Comparison of ENCODE assay signal across 12 mouse cellular contexts in genomic region chr19:12457401-12458066, GRCm38 (mm10). TPM values are rescaled to one million over a fixed set of nuclear protein-coding genes. Genes with fewer than 3 reads are reported as not detected.
A peak's percentile ranks its signal among the peaks of the same experiment; 100 is the strongest.
DNase-seq lines count a peak whose midpoint lies in the region; ATAC-seq and TF ChIP-seq lines count a peak whose summit lies in the region.
"Had no signal": no experiment of that assay in that cellular context is flagged by ENCODE, and none has a peak within 500 bp of the region (broad histone marks: within the 10 kb centered on the region; RNA-seq: fewer than 3 reads in every experiment).

No protein-coding gene starts in this region.

- no peaks in the 10 kb centered on the region for H3K36me3 ChIP-seq in embryonic facial prominence, embryonic 13.5 days
- H3K36me3 ChIP-seq in liver, embryonic 16.5 days (ENCODE audit: control insufficient read depth, insufficient read depth): no peaks in the 10 kb centered on the region
- H3K36me3 ChIP-seq in splenic B cell, adult 2 months (ENCODE audit: control insufficient read depth, insufficient read depth, low read length, poor library complexity, severe bottlenecking): no peaks in the 10 kb centered on the region
- H3K36me3 ChIP-seq in heart, adult 2 months (ENCODE audit: control insufficient read depth, insufficient read depth, low read length): no peaks in the 10 kb centered on the region
- H3K36me3 ChIP-seq: hindbrain, embryonic 15.5 days had no signal

- 45% methylated on average over 12 of the region's 12 CpGs for WGBS in embryonic facial prominence, embryonic 13.5 days
- WGBS in liver, embryonic 16.5 days (ENCODE audit: insufficient replicate concordance): 43% methylated on average over 12 of the region's 12 CpGs
- WGBS in heart, adult 2 months: 65% methylated on average over 12 of the region's 12 CpGs

- H3K9ac ChIP-seq in embryonic facial prominence, embryonic 13.5 days: no peak overlapping the region
- H3K9ac ChIP-seq in liver, embryonic 16.5 days (ENCODE audit: low read depth, low read length): no peak overlapping the region
- no peak overlapping the region for H3K9ac ChIP-seq in heart, adult 2 months (ENCODE audit: low read depth, low read length)
- H3K9ac ChIP-seq: hindbrain, embryonic 15.5 days had no signal

- no peaks in the 10 kb centered on the region for H3K79me2 ChIP-seq in heart, adult 2 months (replicated peaks; ENCODE audit: control insufficient read depth, insufficient read depth, low read length)

- H3K4me1 ChIP-seq in embryonic facial prominence, embryonic 13.5 days: peaks cover 5% of the 10 kb centered on the region
- H3K4me1 ChIP-seq in liver, embryonic 16.5 days (ENCODE audit: control insufficient read depth, low read depth, low read length): no peaks in the 10 kb centered on the region
- H3K4me1 ChIP-seq in heart, adult 2 months (ENCODE audit: control insufficient read depth, insufficient read depth, low read length): no peaks in the 10 kb centered on the region
- H3K4me1 ChIP-seq: hindbrain, embryonic 15.5 days had no signal

- DNase-seq in left cerebral cortex, postnatal 14 days (ENCODE audit: low spot score in 2 of 2): peak; percentile 3 to 35
- DNase-seq in left cerebral cortex, postnatal 36 days (ENCODE audit: low spot score in 2 of 2): no peak
- DNase-seq in splenic B cell, adult 2 months (ENCODE audit: low read depth, low spot score): peak; percentile 94
- no peak for DNase-seq in right cerebral cortex, adult 2 months (ENCODE audit: low spot score in 2 of 2)
- no peak for DNase-seq in heart, adult 2 months
- DNase-seq: adrenal gland, postnatal 36 days; gastrocnemius, postnatal 25 days had no signal

- 0 out of 2 replicates have a peak overlapping the region, but pooled peaks have one; percentile 17 for H3K27ac ChIP-seq in embryonic facial prominence, embryonic 13.5 days
- H3K27ac ChIP-seq in liver, embryonic 16.5 days (ENCODE audit: low read length): 0 out of 2 replicates have a peak overlapping the region, but pooled peaks have one; percentile 59
- H3K27ac ChIP-seq in heart, adult 2 months: no peak overlapping the region
- H3K27ac ChIP-seq: hindbrain, embryonic 15.5 days had no signal

- H3K4me3 ChIP-seq in embryonic facial prominence, embryonic 13.5 days: no peak overlapping the region
- H3K4me3 ChIP-seq in liver, embryonic 16.5 days (ENCODE audit: low read depth, low read length): no peak overlapping the region
- H3K4me3 ChIP-seq in heart, adult 2 months: no peak overlapping the region
- H3K4me3 ChIP-seq: hindbrain, embryonic 15.5 days had no signal

- intact Hi-C loops in left cerebral cortex, postnatal 14 days (cut with DNase I): no loop called here
- intact Hi-C loops in left cerebral cortex, postnatal 36 days (cut with DNase I): no loop called here
- intact Hi-C loops in heart, adult 2 months (cut with DNase I): no loop called here

- H3K4me2 ChIP-seq in embryonic facial prominence, embryonic 13.5 days: peak overlapping the region; percentile 44
- no peak overlapping the region for H3K4me2 ChIP-seq in liver, embryonic 16.5 days (ENCODE audit: low read depth, low read length)
- H3K4me2 ChIP-seq: hindbrain, embryonic 15.5 days; midbrain, embryonic 11.5 days had no signal

- H3K27me3 ChIP-seq in embryonic facial prominence, embryonic 13.5 days: no peaks in the 10 kb centered on the region
- no peaks in the 10 kb centered on the region for H3K27me3 ChIP-seq in liver, embryonic 16.5 days (ENCODE audit: control insufficient read depth, insufficient read depth, low read depth, low read length)
- H3K27me3 ChIP-seq in splenic B cell, adult 2 months (ENCODE audit: control insufficient read depth, insufficient read depth, low read length, poor library complexity, severe bottlenecking): no peaks in the 10 kb centered on the region
- no peaks in the 10 kb centered on the region for H3K27me3 ChIP-seq in heart, adult 2 months (ENCODE audit: control insufficient read depth, insufficient read depth, low read length)
- H3K27me3 ChIP-seq: hindbrain, embryonic 15.5 days had no signal

- 0 out of 2 replicates have a peak, but pooled peaks have one; percentile 37 for ATAC-seq in embryonic facial prominence, embryonic 13.5 days (ENCODE audit: insufficient number of reproducible peaks, insufficient read depth, low FRiP score, low TSS enrichment, low read depth)
- 0 out of 2 replicates have a peak, but pooled peaks have one; percentile 9 for ATAC-seq in liver, embryonic 16.5 days (ENCODE audit: low read depth)

- no peak for TF ChIP-seq POLR2A in heart, adult 2 months (IDR thresholded peaks at IDR 0.05; ENCODE audit: insufficient read depth, low read depth, low read length)

- TF ChIP-seq EP300 in heart, adult 2 months (IDR thresholded peaks at IDR 0.05; ENCODE audit: insufficient read depth, low read depth, low read length): no peak

- no peak for TF ChIP-seq CTCF in heart, adult 2 months (IDR thresholded peaks at IDR 0.05)

- H3K9me3 ChIP-seq in embryonic facial prominence, embryonic 13.5 days: no peaks in the 10 kb centered on the region
- no peaks in the 10 kb centered on the region for H3K9me3 ChIP-seq in liver, embryonic 16.5 days (replicated peaks; ENCODE audit: control insufficient read depth, low read length)
- H3K9me3 ChIP-seq: hindbrain, embryonic 15.5 days had no signal

RNA-seq across cellular contexts. Expression of gene Mpeg1, which starts 3.0 kb away (rescaled TPM):
- 1 to 10 TPM; 5.0 to 6.2 TPM for total RNA-seq in left cerebral cortex, postnatal 14 days (2021)
- 1 to 10 TPM; 7.9 to 8.5 TPM for total RNA-seq in left cerebral cortex, postnatal 36 days (2021)
- 0.36 and 0.41 TPM in 2 replicates for polyA plus RNA-seq in embryonic facial prominence, embryonic 13.5 days (2015; fragmentation: Nextera tagmentation; extraction: Ambion mirVana)
- polyA plus RNA-seq in liver, embryonic 16.5 days (2015; fragmentation: Nextera tagmentation; extraction: Ambion mirVana): 2.3 and 2.5 TPM in 2 replicates
- 1 to 10 TPM; 7.4 to 8.0 TPM for total RNA-seq in heart, adult 2 months (2021)
- polyA plus RNA-seq in heart, adult 2 months (2012; rRNA removed): 3.5 and 4.3 TPM in 2 replicates

RNA-seq across cellular contexts. Expression of gene Pfpl, which starts 29.8 kb away (rescaled TPM):
- not detected for total RNA-seq in left cerebral cortex, postnatal 14 days (2021)
- not detected for total RNA-seq in left cerebral cortex, postnatal 36 days (2021)
- not detected in 2 replicates for polyA plus RNA-seq in embryonic facial prominence, embryonic 13.5 days (2015; fragmentation: Nextera tagmentation; extraction: Ambion mirVana)
- not detected in 2 replicates for polyA plus RNA-seq in liver, embryonic 16.5 days (2015; fragmentation: Nextera tagmentation; extraction: Ambion mirVana)
- not detected for total RNA-seq in heart, adult 2 months (2021)
- not detected in 2 replicates for polyA plus RNA-seq in heart, adult 2 months (2012; rRNA removed)
- total RNA-seq: adrenal gland, postnatal 36 days; gastrocnemius, postnatal 25 days had no signal
- polyA plus RNA-seq: cortical plate, adult 2 months; hindbrain, embryonic 15.5 days; midbrain, embryonic 11.5 days had no signal

RNA-seq across cellular contexts. Expression of gene Olfr1441, which starts 40.3 kb away (rescaled TPM):
- not detected for total RNA-seq in left cerebral cortex, postnatal 14 days (2021)
- total RNA-seq in left cerebral cortex, postnatal 36 days (2021): not detected
- polyA plus RNA-seq in embryonic facial prominence, embryonic 13.5 days (2015; fragmentation: Nextera tagmentation; extraction: Ambion mirVana): not detected in 2 replicates
- not detected in 2 replicates for polyA plus RNA-seq in liver, embryonic 16.5 days (2015; fragmentation: Nextera tagmentation; extraction: Ambion mirVana)
- not detected for total RNA-seq in heart, adult 2 months (2021)
- not detected in 2 replicates for polyA plus RNA-seq in heart, adult 2 months (2012; rRNA removed)
- total RNA-seq: adrenal gland, postnatal 36 days; gastrocnemius, postnatal 25 days had no signal
- polyA plus RNA-seq: cortical plate, adult 2 months; hindbrain, embryonic 15.5 days; midbrain, embryonic 11.5 days had no signal

RNA-seq across cellular contexts. Expression of gene Dtx4, which starts 43.7 kb away (rescaled TPM):
- 10 to 100 TPM; 46.5 to 52.1 TPM for total RNA-seq in left cerebral cortex, postnatal 14 days (2021)
- 10 to 100 TPM; 32.9 to 35.5 TPM for total RNA-seq in left cerebral cortex, postnatal 36 days (2021)
- 6.0 and 6.7 TPM in 2 replicates for polyA plus RNA-seq in embryonic facial prominence, embryonic 13.5 days (2015; fragmentation: Nextera tagmentation; extraction: Ambion mirVana)
- polyA plus RNA-seq in liver, embryonic 16.5 days (2015; fragmentation: Nextera tagmentation; extraction: Ambion mirVana): 2.0 and 2.2 TPM in 2 replicates
- 1 to 10 TPM; 5.7 to 6.2 TPM for total RNA-seq in heart, adult 2 months (2021)
- polyA plus RNA-seq in heart, adult 2 months (2012; rRNA removed): 3.7 and 5.0 TPM in 2 replicates

Comparison
In these comparisons a context has a peak if more than half of its experiments do, and no peak if none do; other contexts are left out.
1. DNase-seq: peak in left cerebral cortex, postnatal 14 days (2 of 2) and splenic B cell, adult 2 months (single experiment); none in left cerebral cortex, postnatal 36 days (0 of 2), right cerebral cortex, adult 2 months (0 of 2) and heart, adult 2 months (0 of 2).